Mouse (Mus musculus): ENCODE measurements around the gene Susd6.

Susd6 gene

GRCm38 (mm10) chr12:80878653-80879052 lies 88.3 kb downstream of the Susd6 start:
- no peak for DNase-seq (ENCODE audit: extremely low spot score)

GRCm38 (mm10) chr12:80879267-80879666 lies 89.0 kb downstream of the Susd6 start:
- DNase-seq (ENCODE audit: extremely low spot score): no peak

- no peak for DNase-seq (ENCODE audit: extremely low spot score)
Observed at GRCm38 (mm10) chr12:80881121-80881520, 90.8 kb downstream of the Susd6 start.

- no peak for DNase-seq (ENCODE audit: extremely low spot score)
Observed at GRCm38 (mm10) chr12:80883278-80883677, 93.0 kb downstream of the Susd6 start.

GRCm38 (mm10) chr12:80883881-80884280 lies 93.6 kb downstream of the Susd6 start:
- DNase-seq (ENCODE audit: extremely low spot score): no peak

DNA sequence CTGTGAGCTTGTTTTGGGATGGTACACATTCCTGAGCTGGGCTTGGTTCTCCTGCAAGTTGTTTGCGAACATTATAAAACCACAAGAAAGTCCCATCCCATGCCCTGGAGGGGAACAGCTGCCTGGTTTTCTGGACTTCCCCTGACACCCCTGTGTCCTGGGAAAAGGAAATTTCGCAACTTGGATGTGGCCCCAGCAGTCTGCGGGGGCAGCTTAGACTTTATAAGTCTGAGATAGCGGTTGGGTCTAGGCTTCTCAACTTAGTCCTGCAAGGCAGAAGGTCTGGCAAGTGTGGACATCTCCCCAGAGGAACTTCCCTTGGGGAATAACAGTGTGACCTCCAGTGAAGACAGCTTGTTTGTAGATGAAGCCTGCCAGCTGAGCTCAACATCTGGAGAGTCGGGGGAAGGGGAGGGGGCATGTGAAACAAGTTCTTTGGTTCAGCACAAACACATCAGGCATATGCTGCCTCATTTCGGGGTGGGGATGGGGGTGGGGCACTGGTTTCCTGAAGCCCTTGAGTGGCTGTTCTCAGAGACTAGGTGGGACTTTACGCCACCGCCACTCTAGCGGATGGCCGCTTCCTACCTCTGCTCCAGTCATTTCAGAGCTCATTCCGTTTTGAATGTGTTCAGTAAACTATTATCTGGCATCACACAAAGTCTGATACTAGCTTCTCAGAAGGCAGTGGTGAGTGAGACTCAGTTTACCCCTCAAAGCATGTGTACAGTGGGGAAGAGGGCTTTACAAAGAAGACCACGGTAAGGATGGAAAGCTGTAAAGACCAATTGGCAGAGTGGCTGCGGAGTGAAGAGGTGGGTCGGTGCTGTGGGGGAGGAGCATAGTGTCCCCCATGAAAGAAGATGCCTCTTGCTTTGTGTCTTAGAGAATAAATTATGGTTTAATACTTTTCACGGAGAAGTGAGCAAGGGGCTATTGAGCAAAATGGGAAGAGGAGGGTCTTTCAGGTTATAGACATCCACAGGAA lies 95.3 kb downstream of the Susd6 start:
- peak; percentile 28 for DNase-seq (ENCODE audit: extremely low spot score)

- no peak for DNase-seq (ENCODE audit: extremely low spot score)
Observed at GRCm38 (mm10) chr12:80887036-80887435, 96.7 kb downstream of the Susd6 start.

- DNase-seq (ENCODE audit: extremely low spot score): no peak
Observed at GRCm38 (mm10) chr12:80889331-80889730, 99.0 kb downstream of the Susd6 start.

DNA sequence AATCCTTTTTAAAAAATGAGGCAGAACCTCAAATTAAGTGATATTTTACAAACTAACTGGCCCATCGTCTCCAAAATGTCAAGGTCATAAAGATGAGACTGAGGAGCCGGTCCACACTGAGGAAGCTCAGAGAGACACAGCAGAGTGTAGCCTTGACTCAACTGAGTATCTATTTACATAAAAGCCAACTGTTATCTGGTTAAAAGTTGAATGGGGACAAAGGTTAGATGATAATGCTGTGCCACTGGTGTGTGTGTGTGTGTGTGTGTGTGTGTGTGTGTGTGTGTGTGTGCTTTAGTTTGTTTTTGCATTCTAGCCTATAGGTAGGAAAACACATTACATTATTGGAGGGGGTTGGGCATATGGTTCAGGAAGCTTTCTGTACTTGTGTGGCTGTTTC lies 100.8 kb downstream of the Susd6 start:
- no peak for DNase-seq (ENCODE audit: extremely low spot score)

- no peak for DNase-seq (ENCODE audit: extremely low spot score)
Observed at GRCm38 (mm10) chr12:80893720-80894494, 103.6 kb downstream of the Susd6 start.

DNA sequence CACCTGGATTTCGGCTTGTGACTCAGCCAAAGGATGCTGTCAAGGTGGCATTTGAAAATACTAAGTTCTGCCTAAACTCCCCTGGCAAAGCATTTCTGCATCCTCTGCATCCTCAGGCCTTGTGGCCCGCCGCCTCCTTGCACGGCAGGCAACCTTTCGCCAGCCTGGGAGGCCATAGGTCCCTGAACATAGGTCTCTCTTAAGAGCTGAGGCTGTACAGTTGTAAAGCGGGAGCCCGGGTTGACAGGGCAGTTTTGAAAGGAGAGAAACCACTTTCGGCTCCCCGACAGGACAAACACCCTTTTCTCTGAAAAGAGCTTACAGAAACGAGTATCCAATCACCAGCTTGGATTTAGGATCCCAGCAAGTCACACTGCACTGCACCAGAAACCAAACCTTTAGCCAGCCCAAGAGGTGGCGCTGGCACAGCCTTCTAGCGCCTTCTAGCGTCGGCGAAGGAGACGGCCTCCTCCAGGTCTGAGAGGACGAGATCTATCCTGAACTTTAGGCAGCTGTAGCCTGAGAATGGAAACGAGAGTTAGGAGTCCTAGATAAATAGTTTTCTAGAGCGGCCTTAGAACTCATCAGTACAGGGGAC lies 104.8 kb downstream of the Susd6 start:
- peak; percentile 71 for DNase-seq (ENCODE audit: extremely low spot score)

DNA sequence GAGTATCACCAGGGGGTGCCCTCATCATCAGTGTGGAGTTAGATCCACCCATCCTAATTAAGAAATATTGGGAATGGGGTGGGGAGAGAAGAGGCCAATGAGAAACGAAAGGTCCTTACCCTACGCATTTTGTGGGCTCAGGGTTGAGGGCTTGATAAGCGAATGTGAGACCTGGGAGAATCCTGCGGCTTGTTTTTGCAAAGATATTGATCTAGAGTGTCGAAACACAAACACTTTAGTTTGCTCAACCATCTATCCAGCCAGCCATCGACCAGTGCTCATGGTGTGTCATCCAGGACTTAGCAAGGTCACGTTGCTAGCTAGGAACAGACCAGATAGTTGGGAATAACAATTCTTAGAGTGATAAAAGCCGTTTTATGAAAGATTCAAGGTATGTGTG lies 119.3 kb downstream of the Susd6 start:
- no peak for DNase-seq (ENCODE audit: extremely low spot score)

GRCm38 (mm10) chr12:80917764-80918163 lies 127.5 kb downstream of the Susd6 start:
- no peak for DNase-seq (ENCODE audit: extremely low spot score)

- no peak for DNase-seq (ENCODE audit: extremely low spot score)
Observed at GRCm38 (mm10) chr12:80921301-80921700, 131.0 kb downstream of the Susd6 start.

- DNase-seq (ENCODE audit: extremely low spot score): no peak
Observed at GRCm38 (mm10) chr12:80922869-80923268, 132.6 kb downstream of the Susd6 start.

DNA sequence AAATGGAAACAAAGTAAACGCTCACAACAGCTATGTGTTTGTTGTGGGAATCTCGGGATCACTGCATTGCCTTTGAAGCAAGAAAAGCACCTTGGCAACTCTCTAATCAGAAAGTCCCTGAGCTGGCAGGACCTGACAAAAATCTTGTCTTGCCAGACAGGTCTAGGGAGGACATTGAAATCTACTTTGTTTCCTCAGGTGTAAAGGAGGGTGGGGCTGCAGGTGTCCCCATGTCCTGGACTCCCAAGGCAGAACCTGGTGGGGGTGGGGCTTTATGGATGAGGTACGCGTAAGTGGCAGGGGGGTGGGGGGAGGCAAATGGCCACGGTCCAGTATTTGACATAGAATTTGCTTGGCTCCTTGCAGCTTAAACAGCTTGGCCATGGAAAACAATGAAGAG lies 133.3 kb downstream of the Susd6 start:
- DNase-seq (ENCODE audit: extremely low spot score): no peak

GRCm38 (mm10) chr12:80924205-80924604 lies 133.9 kb downstream of the Susd6 start:
- no peak for DNase-seq (ENCODE audit: extremely low spot score)

- DNase-seq (ENCODE audit: extremely low spot score): no peak
Observed at GRCm38 (mm10) chr12:80925919-80926318, 135.6 kb downstream of the Susd6 start.

DNA sequence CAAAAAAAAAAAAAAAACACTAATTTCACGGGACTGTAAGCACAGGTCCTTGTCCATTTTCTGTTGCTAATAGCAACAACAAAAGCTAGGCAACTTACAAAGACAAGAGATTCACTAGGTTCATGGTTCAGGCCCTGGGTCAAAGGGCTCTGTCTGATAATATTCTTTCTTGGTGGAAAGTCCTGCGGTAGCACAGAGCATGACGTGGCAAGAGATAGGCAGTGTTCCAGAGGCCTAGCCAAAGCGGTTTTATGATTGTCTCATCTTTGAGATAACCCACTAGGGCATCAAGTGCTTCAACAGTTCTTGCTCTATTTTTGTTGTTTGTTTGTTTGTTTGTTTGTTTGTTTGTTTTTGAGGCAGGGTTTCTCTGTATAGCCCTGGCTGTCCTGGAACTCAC lies 136.2 kb downstream of the Susd6 start:
- no peak for DNase-seq (ENCODE audit: extremely low spot score)

GRCm38 (mm10) chr12:80927518-80927917 lies 137.2 kb downstream of the Susd6 start:
- DNase-seq (ENCODE audit: extremely low spot score): no peak

- DNase-seq (ENCODE audit: extremely low spot score): no peak
Observed at GRCm38 (mm10) chr12:80928881-80929280, 138.6 kb downstream of the Susd6 start.

DNA sequence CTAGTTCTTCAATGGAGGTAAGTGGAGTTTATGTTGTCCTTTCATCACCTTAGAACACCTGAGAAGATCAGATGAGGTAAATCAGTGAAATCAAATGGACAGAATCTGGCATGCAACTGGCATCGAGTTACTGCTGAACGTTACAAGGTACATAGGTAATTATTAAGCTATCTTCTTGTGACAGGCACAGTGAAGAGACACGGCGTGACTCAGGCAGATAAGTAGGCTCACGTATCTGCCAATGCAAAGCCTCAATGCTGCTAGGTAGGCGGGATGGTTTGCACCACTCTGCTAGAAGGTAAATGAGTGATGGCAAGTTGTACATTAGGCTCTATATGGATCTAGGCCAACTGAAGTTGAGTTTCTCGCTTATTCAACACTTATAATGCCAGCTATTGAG lies 139.8 kb downstream of the Susd6 start:
- DNase-seq (ENCODE audit: extremely low spot score): no peak

Data from embryo, embryonic 9.5 days (tissue).